Mouse (Mus musculus): Measurements from ENCODE around the gene Uqcc3. TPM values are rescaled to one million over a fixed set of nuclear protein-coding genes. Genes with fewer than 3 reads are reported as not detected.
"Not testable (repeated sequence)": the region's sequence is repeated elsewhere in the genome, so short reads cannot be mapped to it uniquely, and the experiment has no call there.

The Uqcc3 gene
- polyA plus RNA-seq, 1 experiment from 2014 or later: 58.5 TPM

GRCm38 (mm10) chr19:8919000-8919399 lies 38.3 kb upstream of the Uqcc3 start:
- ATAC-seq (ENCODE audit: borderline replicate concordance, extremely low read depth, low FRiP score, low TSS enrichment): no peak
- no peaks in the 10 kb centered on the region for H3K9me3 ChIP-seq
- H3K4me3 ChIP-seq: no peak overlapping the region
- peaks cover 38% of the 10 kb centered on the region for H3K36me3 ChIP-seq
- no peaks in the 10 kb centered on the region for H3K27me3 ChIP-seq
- H3K27ac ChIP-seq: no peak overlapping the region
- H3K4me2 ChIP-seq: no peak overlapping the region
- peaks cover 14% of the 10 kb centered on the region for H3K4me1 ChIP-seq
- no peak overlapping the region for H3K9ac ChIP-seq
- 88% methylated on average over 3 of the region's 3 CpGs for WGBS

DNA sequence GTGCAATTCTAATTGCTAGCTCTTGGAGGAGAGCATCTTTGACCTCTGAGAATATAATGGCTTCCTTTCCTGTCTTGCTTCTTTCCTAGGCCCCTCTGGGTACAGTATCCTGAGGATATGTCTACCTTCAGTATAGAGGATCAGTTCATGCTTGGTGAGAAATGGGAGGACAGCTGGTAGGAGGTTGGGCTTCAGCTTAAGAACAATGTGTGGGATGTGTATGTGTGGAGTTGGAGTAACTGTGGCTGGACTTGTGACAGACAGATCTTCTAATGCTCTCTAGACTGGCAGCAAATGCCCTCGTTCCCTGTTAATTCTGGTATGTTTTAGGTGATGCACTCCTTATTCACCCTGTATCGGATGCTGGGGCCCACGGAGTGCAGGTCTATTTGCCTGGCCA lies 33.5 kb upstream of the Uqcc3 start:
- Histone ChIP-seq H3K36me3 (peaks cover 80% of the 10 kb centered on the region), H3K9me3 (no peaks in the 10 kb centered on the region), H3K27me3 (no peaks in the 10 kb centered on the region), H3K27ac (no peak overlapping the region), H3K4me2 (no peak overlapping the region), H3K4me3 (no peak overlapping the region), H3K4me1 (no peaks in the 10 kb centered on the region), H3K9ac (no peak overlapping the region)
- 92% methylated on average over 3 of the region's 3 CpGs for WGBS
- no peak for ATAC-seq (ENCODE audit: borderline replicate concordance, extremely low read depth, low FRiP score, low TSS enrichment)

DNA sequence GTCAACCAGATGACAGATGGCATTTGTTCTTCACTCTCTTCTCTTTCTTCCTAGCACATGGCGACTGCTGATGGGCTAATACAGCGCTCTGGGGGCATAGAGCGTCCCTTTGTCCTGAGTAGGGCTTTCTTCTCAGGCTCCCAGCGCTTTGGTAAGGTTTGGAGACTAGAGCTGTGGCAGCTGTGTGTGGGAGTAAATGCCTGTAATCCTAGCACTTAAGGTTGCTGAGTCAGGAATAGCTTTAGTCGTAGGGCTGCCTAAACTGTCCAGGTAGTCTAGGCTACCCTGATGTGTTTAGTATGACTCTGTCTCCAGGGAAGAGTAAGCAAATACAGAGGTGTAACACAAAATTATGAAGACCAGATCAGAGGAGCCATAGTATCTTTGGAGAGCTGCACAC lies 31.1 kb upstream of the Uqcc3 start:
- 93% methylated on average over 5 of the region's 5 CpGs for WGBS
- H3K27me3 ChIP-seq: no peaks in the 10 kb centered on the region
- no peaks in the 10 kb centered on the region for H3K9me3 ChIP-seq
- H3K4me1 ChIP-seq: no peaks in the 10 kb centered on the region
- ATAC-seq (ENCODE audit: borderline replicate concordance, extremely low read depth, low FRiP score, low TSS enrichment): no peak
- no peak overlapping the region for H3K4me3 ChIP-seq
- no peak overlapping the region for H3K4me2 ChIP-seq
- peaks cover 99% of the 10 kb centered on the region for H3K36me3 ChIP-seq
- no peak overlapping the region for H3K9ac ChIP-seq
- no peak overlapping the region for H3K27ac ChIP-seq

- H3K27me3 ChIP-seq: no peaks in the 10 kb centered on the region
- H3K4me2 ChIP-seq: no peak overlapping the region
- no peak for ATAC-seq (ENCODE audit: borderline replicate concordance, extremely low read depth, low FRiP score, low TSS enrichment)
- no peaks in the 10 kb centered on the region for H3K9me3 ChIP-seq
- no peak overlapping the region for H3K9ac ChIP-seq
- no peaks in the 10 kb centered on the region for H3K4me1 ChIP-seq
- H3K27ac ChIP-seq: no peak overlapping the region
- H3K4me3 ChIP-seq: no peak overlapping the region
- WGBS: 88% methylated on average over 6 of the region's 6 CpGs
- H3K36me3 ChIP-seq: peaks cover 96% of the 10 kb centered on the region
Observed at GRCm38 (mm10) chr19:8908531-8908930, 27.8 kb upstream of the Uqcc3 start.

DNA sequence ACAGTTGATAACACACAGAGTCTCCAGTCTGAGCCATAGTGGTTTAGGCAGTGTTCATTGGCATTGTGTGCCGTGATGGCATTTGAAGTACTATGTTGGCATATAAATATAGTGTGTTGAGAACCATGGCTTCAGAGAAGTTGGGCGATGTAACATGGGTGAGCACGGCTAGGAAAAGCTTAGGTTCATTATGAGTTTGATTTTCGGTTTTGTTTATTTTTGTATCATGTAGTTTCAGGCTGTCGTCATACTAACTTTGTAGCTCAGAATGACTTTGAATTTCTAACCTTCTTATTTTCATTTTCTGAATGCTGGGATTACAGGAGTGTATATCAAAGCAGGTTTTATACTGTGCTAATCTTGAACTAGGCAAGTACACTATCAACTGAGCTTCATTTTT lies 22.7 kb upstream of the Uqcc3 start:
- H3K27ac ChIP-seq: no peak overlapping the region
- H3K36me3 ChIP-seq: peaks cover 60% of the 10 kb centered on the region
- H3K4me1 ChIP-seq: peaks cover 13% of the 10 kb centered on the region
- H3K4me3 ChIP-seq: no peak overlapping the region
- no peaks in the 10 kb centered on the region for H3K27me3 ChIP-seq
- no peak for ATAC-seq (ENCODE audit: borderline replicate concordance, extremely low read depth, low FRiP score, low TSS enrichment)
- H3K9ac ChIP-seq: no peak overlapping the region
- H3K4me2 ChIP-seq: no peak overlapping the region
- 87% methylated on average over 5 of the region's 5 CpGs for WGBS
- H3K9me3 ChIP-seq: no peaks in the 10 kb centered on the region

- WGBS: 25% methylated on average over 3 of the region's 3 CpGs
- no peaks in the 10 kb centered on the region for H3K27me3 ChIP-seq
- H3K27ac ChIP-seq: no peak overlapping the region
- peak overlapping the region; percentile 97 for H3K9ac ChIP-seq
- H3K4me3 ChIP-seq: peak overlapping the region; percentile 88
- no peak for ATAC-seq (ENCODE audit: borderline replicate concordance, extremely low read depth, low FRiP score, low TSS enrichment)
- H3K4me2 ChIP-seq: peak overlapping the region; percentile 64
- no peaks in the 10 kb centered on the region for H3K9me3 ChIP-seq
- H3K36me3 ChIP-seq: peaks cover 37% of the 10 kb centered on the region
- peaks cover 33% of the 10 kb centered on the region for H3K4me1 ChIP-seq
Observed at GRCm38 (mm10) chr19:8899079-8899478, 18.4 kb upstream of the Uqcc3 start.

DNA sequence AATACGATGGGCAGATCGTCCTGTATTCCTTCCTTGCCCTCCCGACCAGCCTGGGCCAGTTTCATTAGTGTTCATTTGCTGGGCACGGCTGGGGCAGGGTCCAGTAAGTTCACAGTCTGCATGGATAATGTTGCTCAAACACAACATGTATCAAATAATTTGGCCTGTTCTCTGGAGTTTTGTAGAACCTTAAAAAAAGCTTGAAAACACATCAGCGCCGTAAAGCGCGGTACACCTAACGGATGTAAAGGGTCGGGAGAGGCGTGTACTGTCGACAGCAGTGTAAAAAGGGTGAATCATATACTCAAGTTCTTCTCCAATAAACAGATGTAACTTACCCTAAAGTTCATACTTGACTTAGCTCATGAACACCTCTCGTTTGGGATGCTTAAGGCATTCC lies 17.9 kb upstream of the Uqcc3 start:
- Histone ChIP-seq H3K9me3 (no peaks in the 10 kb centered on the region), H3K9ac (peak overlapping the region; percentile 97), H3K4me1 (peaks cover 37% of the 10 kb centered on the region), H3K4me3 (peak overlapping the region; percentile 88), H3K27me3 (no peaks in the 10 kb centered on the region), H3K4me2 (peak overlapping the region; percentile 64), H3K36me3 (peaks cover 33% of the 10 kb centered on the region), H3K27ac (peak overlapping the region; percentile 89)
- no peak for ATAC-seq (ENCODE audit: borderline replicate concordance, extremely low read depth, low FRiP score, low TSS enrichment)
- WGBS: 7% methylated on average over 13 of the region's 13 CpGs

DNA sequence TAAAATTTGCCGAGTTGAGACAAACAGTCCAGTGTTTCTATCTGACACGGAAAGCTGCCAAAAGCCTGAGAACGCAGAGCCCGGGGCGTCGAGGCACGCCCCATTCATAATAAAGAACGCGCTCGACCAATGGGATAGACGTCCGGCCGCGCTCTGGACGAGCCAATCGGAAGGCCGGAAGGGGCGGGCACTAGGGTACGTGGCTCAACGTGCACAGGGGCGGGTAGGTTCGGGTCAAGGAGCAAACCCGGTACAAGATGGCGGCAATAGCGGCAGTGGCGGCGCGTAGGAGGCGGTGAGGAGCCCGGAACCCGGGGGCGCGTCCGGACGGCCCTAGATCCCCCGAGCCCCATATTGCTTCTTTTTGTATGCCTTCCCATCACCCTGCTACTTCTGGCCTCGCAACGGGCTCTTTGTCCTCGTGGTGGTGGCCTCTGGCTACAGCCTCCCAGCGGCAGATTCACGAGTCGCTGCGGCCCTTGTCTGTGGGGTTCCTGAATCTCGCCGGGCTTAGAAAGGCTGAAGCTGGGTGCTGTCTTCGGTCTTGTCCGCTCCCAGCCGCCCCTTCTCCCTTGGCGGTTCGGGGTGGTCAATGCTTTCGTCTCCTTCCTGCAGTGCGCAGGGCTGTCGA lies 17.3 kb upstream of the Uqcc3 start, which contains the start of gene Ganab:
Gene Ganab (plus strand): TSS at position 207 of the 631 bp plus-strand sequence.
- Histone ChIP-seq H3K9me3 (no peaks in the 10 kb centered on the region), H3K9ac (peak within 1 kb of the TSS; percentile 97), H3K36me3 (peaks cover 27% of the 10 kb centered on the region), H3K27ac (peak within 1 kb of the TSS; percentile 90), H3K4me1 (peaks cover 39% of the 10 kb centered on the region), H3K4me3 (peak within 1 kb of the TSS; percentile 88), H3K27me3 (no peaks in the 10 kb centered on the region), H3K4me2 (peak within 1 kb of the TSS; percentile 64)
- WGBS: under 1% methylated on average over 43 of the region's 53 CpGs
- peak; percentile 98 for ATAC-seq (ENCODE audit: borderline replicate concordance, extremely low read depth, low FRiP score, low TSS enrichment)

GRCm38 (mm10) chr19:8897211-8897864 lies 16.6 kb upstream of the Uqcc3 start:
- not testable (repeated sequence) for H3K27me3 ChIP-seq, H3K9me3 ChIP-seq
- peaks cover 22% of the 10 kb centered on the region for H3K36me3 ChIP-seq
- H3K4me3 ChIP-seq: peak overlapping the region; percentile 88
- peak overlapping the region; percentile 64 for H3K4me2 ChIP-seq
- H3K27ac ChIP-seq: peak overlapping the region; percentile 90
- peak overlapping the region; percentile 97 for H3K9ac ChIP-seq
- peak; percentile 61 for ATAC-seq (ENCODE audit: borderline replicate concordance, extremely low read depth, low FRiP score, low TSS enrichment)
- 20% methylated on average over 21 of the region's 21 CpGs for WGBS
- H3K4me1 ChIP-seq: peaks cover 39% of the 10 kb centered on the region

- H3K4me3 ChIP-seq; H3K4me2 ChIP-seq; H3K27me3 ChIP-seq; H3K9ac ChIP-seq; H3K9me3 ChIP-seq; ATAC-seq (ENCODE audit: borderline replicate concordance, extremely low read depth, low FRiP score, low TSS enrichment); H3K27ac ChIP-seq: not testable (repeated sequence)
- Histone ChIP-seq H3K4me1 (peaks cover 39% of the 10 kb centered on the region), H3K36me3 (peaks cover 16% of the 10 kb centered on the region)
- WGBS: 87% methylated on average over 5 of the region's 5 CpGs
Observed at GRCm38 (mm10) chr19:8896231-8896630, 15.5 kb upstream of the Uqcc3 start.

DNA sequence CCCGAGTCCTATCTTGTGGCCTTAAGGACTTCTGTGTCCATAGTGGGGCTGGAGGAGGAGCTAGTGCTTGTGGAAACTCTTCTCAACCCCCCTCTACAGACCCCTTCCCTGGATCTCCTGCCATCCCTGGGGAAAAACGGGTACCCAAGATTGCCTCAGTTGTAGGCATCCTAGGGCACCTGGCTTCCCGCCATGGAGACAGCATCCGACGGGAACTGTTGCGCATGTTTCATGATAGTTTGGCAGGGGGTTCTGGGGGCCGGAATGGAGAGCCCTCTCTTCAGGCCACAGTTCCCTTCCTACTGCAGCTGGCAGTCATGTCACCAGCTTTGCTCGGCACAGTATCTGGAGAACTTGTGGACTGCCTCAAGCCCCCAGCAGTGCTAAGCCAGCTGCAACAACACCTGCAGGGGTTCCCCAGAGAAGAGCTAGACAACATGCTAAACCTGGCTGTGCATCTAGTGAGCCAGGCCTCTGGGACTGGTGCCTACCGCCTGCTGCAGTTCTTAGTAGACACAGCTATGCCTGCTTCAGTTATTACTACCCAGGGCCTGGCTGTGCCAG lies 14.8 kb upstream of the Uqcc3 start:
- peaks cover 20% of the 10 kb centered on the region for H3K36me3 ChIP-seq
- no peak overlapping the region for H3K27ac ChIP-seq
- 90% methylated on average over 9 of the region's 9 CpGs for WGBS
- peaks cover 39% of the 10 kb centered on the region for H3K4me1 ChIP-seq
- H3K4me2 ChIP-seq: no peak overlapping the region
- no peaks in the 10 kb centered on the region for H3K9me3 ChIP-seq
- H3K9ac ChIP-seq: no peak overlapping the region
- no peak overlapping the region for H3K4me3 ChIP-seq
- no peak for ATAC-seq (ENCODE audit: borderline replicate concordance, extremely low read depth, low FRiP score, low TSS enrichment)
- no peaks in the 10 kb centered on the region for H3K27me3 ChIP-seq
